Mouse (Mus musculus) hindbrain, embryonic 11.5 days (tissue): ENCODE results near the gene Cpa4. TPM values are rescaled to one million over a fixed set of nuclear protein-coding genes. Genes with fewer than 3 reads are reported as not detected.

Source experiments
- polyA plus RNA-seq: library from polyadenylated mRNA; unstranded; fragments of >200 nt; fragmentation: Nextera tagmentation; extraction: Ambion mirVana; gene quantifications from 2 replicates; pipeline ENCODE4 v1.2.1, GENCODE M21; 2014

Gene Cpa4
- polyA plus RNA-seq, 1 experiment from 2014 or later, result 3.9 TPM

Other genes with a start within 250 kb of the Cpa4 start
- gene Zc3hc1, start 177.3 kb upstream of the Cpa4 start, polyA plus RNA-seq, result 69.3 and 79.1 TPM in 2 replicates
- gene Klhdc10, start 166.5 kb upstream of the Cpa4 start, polyA plus RNA-seq, result 27.4 and 28.2 TPM in 2 replicates
- 47.9 and 51.6 TPM in 2 replicates for gene Tmem209, start 58.6 kb upstream of the Cpa4 start, polyA plus RNA-seq
- gene Ssmem1, start 58.5 kb upstream of the Cpa4 start, polyA plus RNA-seq, result 0.36 and 0.37 TPM in 2 replicates
- 6.8 and 9.4 TPM in 2 replicates for gene Cpa2, start 26.8 kb upstream of the Cpa4 start, polyA plus RNA-seq
- gene Cpa5, start 42.6 kb downstream of the Cpa4 start, polyA plus RNA-seq, result 0.15 TPM in 1 of 2 replicates, not detected in the other
- 0.11 and 0.28 TPM in 2 replicates for gene Cpa1, start 70.8 kb downstream of the Cpa4 start, polyA plus RNA-seq
- gene Cep41, start 125.4 kb downstream of the Cpa4 start, polyA plus RNA-seq, result 19.7 and 26.8 TPM in 2 replicates
- gene Mest, start 155.2 kb downstream of the Cpa4 start, polyA plus RNA-seq, result 1,131 and 1,227 TPM in 2 replicates